Mouse (Mus musculus): Measurements from ENCODE around the gene A4galt.

DNA sequence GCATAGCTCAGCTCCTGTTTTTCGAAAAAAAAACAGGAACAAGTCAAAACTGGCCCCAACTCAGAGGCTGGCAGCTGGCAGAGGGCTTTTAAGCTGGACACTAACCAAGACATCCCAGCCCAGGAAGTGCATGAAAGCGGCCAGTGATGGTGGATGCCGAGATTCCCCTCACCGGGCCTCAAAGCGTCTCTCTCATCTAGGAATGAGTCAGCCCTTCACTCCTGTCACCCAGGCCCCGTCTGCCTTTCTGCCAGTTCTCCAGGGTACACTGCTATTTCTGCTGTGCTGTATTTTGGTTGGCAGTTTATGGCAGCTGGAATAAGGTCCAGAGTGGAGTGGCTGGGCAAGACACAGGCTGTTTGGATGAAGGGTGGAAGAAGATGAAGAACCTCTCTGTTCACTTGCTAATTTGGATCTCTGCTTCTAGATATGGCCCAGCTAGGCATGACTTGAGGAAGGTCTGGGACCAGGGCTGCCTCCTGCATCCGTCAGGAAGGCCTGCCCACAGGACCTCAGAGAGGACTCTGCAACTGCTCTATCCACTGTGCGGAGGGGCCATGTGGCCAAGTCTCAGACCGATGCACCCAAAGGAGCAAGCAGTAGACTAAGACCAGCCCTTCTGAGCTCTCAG is 27.3 kb downstream of the A4galt start:
- TF ChIP-seq CTCF (IDR thresholded peaks at IDR 0.05; ENCODE audit: low read depth) (no peak), EP300 (IDR thresholded peaks at IDR 0.05; ENCODE audit: low read depth) (no peak)

All from liver, postnatal 0 days (tissue).